Mouse (Mus musculus): ENCODE measurements around the gene Zfp385b. TPM values are rescaled to one million over a fixed set of nuclear protein-coding genes. Genes with fewer than 3 reads are reported as not detected.

Zfp385b gene
- total and polyA plus RNA-seq, 2 experiments: 10.2 to 36.5 TPM

- no peak overlapping the region for H3K27ac ChIP-seq (replicated peaks; ENCODE audit: insufficient read depth, low read depth, low read length)
- WGBS: 93% methylated on average over 7 of the region's 7 CpGs
- no peaks in the 10 kb centered on the region for H3K27me3 ChIP-seq (ENCODE audit: control insufficient read depth, insufficient read depth, low read length)
- H3K4me1 ChIP-seq (ENCODE audit: control insufficient read depth, insufficient read depth, low read length): no peaks in the 10 kb centered on the region
- H3K9ac ChIP-seq (ENCODE audit: low read depth, low read length): no peak overlapping the region
- no peak for TF ChIP-seq POLR2A (IDR thresholded peaks at IDR 0.05; ENCODE audit: extremely low read depth, insufficient read depth, low read length)
- TF ChIP-seq CTCF (IDR thresholded peaks at IDR 0.05; ENCODE audit: low read depth, low read length): no peak
- H3K4me3 ChIP-seq (ENCODE audit: insufficient read depth, low read depth, low read length): no peak overlapping the region
- no peak for DNase-seq (ENCODE audit: extremely low read depth, low read depth, low spot score)
- no peaks in the 10 kb centered on the region for H3K79me2 ChIP-seq (ENCODE audit: control insufficient read depth, insufficient read depth, low read length)
- H3K36me3 ChIP-seq (ENCODE audit: control insufficient read depth, insufficient read depth, low read length): no peaks in the 10 kb centered on the region
Measured at GRCm38 (mm10) chr2:77745246-77745645, 74.2 kb downstream of the Zfp385b start.

GRCm38 (mm10) chr2:77742359-77742758 lies 77.1 kb downstream of the Zfp385b start:
- Histone ChIP-seq H3K4me1 (ENCODE audit: control insufficient read depth, insufficient read depth, low read length) (no peaks in the 10 kb centered on the region), H3K27me3 (ENCODE audit: control insufficient read depth, insufficient read depth, low read length) (no peaks in the 10 kb centered on the region), H3K9ac (ENCODE audit: low read depth, low read length) (no peak overlapping the region), H3K36me3 (ENCODE audit: control insufficient read depth, insufficient read depth, low read length) (no peaks in the 10 kb centered on the region), H3K27ac (replicated peaks; ENCODE audit: insufficient read depth, low read depth, low read length) (no peak overlapping the region), H3K79me2 (ENCODE audit: control insufficient read depth, insufficient read depth, low read length) (no peaks in the 10 kb centered on the region), H3K4me3 (ENCODE audit: insufficient read depth, low read depth, low read length) (no peak overlapping the region)
- DNase-seq (ENCODE audit: extremely low read depth, low read depth, low spot score): no peak
- TF ChIP-seq POLR2A (IDR thresholded peaks at IDR 0.05; ENCODE audit: extremely low read depth, insufficient read depth, low read length) (no peak), CTCF (IDR thresholded peaks at IDR 0.05; ENCODE audit: low read depth, low read length) (no peak)
- WGBS: 72% methylated on average over 4 of the region's 4 CpGs

DNA sequence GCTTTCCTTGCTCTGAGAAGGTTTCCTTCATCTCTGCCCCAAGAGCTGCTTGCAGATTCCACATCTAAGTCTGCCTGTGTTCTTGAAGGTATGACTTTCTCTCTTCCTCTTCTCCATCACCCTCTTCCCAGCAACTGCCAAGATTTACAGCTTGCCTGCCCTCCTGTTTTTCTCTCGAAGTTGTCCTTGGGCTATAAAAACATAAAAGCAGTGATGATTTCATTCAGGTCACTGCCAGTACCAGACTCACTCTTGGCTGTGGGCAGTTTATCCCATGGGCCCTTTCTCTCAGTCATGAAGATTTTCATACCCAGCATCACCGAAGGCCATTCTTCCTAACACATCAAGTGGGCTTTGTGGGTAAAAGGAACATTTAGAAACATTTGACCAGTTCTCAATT lies 89.2 kb downstream of the Zfp385b start:
- 67% methylated on average over 2 of the region's 2 CpGs for WGBS
- no peak for DNase-seq (ENCODE audit: extremely low read depth, low read depth, low spot score)
- TF ChIP-seq CTCF (IDR thresholded peaks at IDR 0.05; ENCODE audit: low read depth, low read length): no peak
- TF ChIP-seq POLR2A (IDR thresholded peaks at IDR 0.05; ENCODE audit: extremely low read depth, insufficient read depth, low read length): no peak
- H3K4me1 ChIP-seq (ENCODE audit: control insufficient read depth, insufficient read depth, low read length): no peaks in the 10 kb centered on the region
- no peak overlapping the region for H3K27ac ChIP-seq (replicated peaks; ENCODE audit: insufficient read depth, low read depth, low read length)
- no peak overlapping the region for H3K9ac ChIP-seq (ENCODE audit: low read depth, low read length)
- no peaks in the 10 kb centered on the region for H3K27me3 ChIP-seq (ENCODE audit: control insufficient read depth, insufficient read depth, low read length)
- no peaks in the 10 kb centered on the region for H3K36me3 ChIP-seq (ENCODE audit: control insufficient read depth, insufficient read depth, low read length)
- H3K79me2 ChIP-seq (ENCODE audit: control insufficient read depth, insufficient read depth, low read length): no peaks in the 10 kb centered on the region
- H3K4me3 ChIP-seq (ENCODE audit: insufficient read depth, low read depth, low read length): no peak overlapping the region

GRCm38 (mm10) chr2:77726798-77727197 lies 92.6 kb downstream of the Zfp385b start:
- no peak overlapping the region for H3K9ac ChIP-seq (ENCODE audit: low read depth, low read length)
- DNase-seq (ENCODE audit: extremely low read depth, low read depth, low spot score): no peak
- no peaks in the 10 kb centered on the region for H3K79me2 ChIP-seq (ENCODE audit: control insufficient read depth, insufficient read depth, low read length)
- H3K27me3 ChIP-seq (ENCODE audit: control insufficient read depth, insufficient read depth, low read length): no peaks in the 10 kb centered on the region
- no peaks in the 10 kb centered on the region for H3K4me1 ChIP-seq (ENCODE audit: control insufficient read depth, insufficient read depth, low read length)
- H3K36me3 ChIP-seq (ENCODE audit: control insufficient read depth, insufficient read depth, low read length): no peaks in the 10 kb centered on the region
- no peak overlapping the region for H3K4me3 ChIP-seq (ENCODE audit: insufficient read depth, low read depth, low read length)
- WGBS: 78% methylated on average over 7 of the region's 7 CpGs
- H3K27ac ChIP-seq (replicated peaks; ENCODE audit: insufficient read depth, low read depth, low read length): no peak overlapping the region
- TF ChIP-seq CTCF (IDR thresholded peaks at IDR 0.05; ENCODE audit: low read depth, low read length): no peak
- no peak for TF ChIP-seq POLR2A (IDR thresholded peaks at IDR 0.05; ENCODE audit: extremely low read depth, insufficient read depth, low read length)

GRCm38 (mm10) chr2:77720806-77721205 lies 98.6 kb downstream of the Zfp385b start:
- Histone ChIP-seq H3K36me3 (ENCODE audit: control insufficient read depth, insufficient read depth, low read length) (no peaks in the 10 kb centered on the region), H3K27ac (replicated peaks; ENCODE audit: insufficient read depth, low read depth, low read length) (no peak overlapping the region), H3K27me3 (ENCODE audit: control insufficient read depth, insufficient read depth, low read length) (0 out of 2 replicates have a peak, but pooled peaks cover 2% of the 10 kb centered on the region), H3K79me2 (ENCODE audit: control insufficient read depth, insufficient read depth, low read length) (no peaks in the 10 kb centered on the region), H3K9ac (ENCODE audit: low read depth, low read length) (no peak overlapping the region), H3K4me3 (ENCODE audit: insufficient read depth, low read depth, low read length) (no peak overlapping the region), H3K4me1 (ENCODE audit: control insufficient read depth, insufficient read depth, low read length) (no peaks in the 10 kb centered on the region)
- no peak for TF ChIP-seq CTCF (IDR thresholded peaks at IDR 0.05; ENCODE audit: low read depth, low read length)
- no peak for TF ChIP-seq POLR2A (IDR thresholded peaks at IDR 0.05; ENCODE audit: extremely low read depth, insufficient read depth, low read length)
- WGBS: 85% methylated on average over 4 of the region's 4 CpGs
- DNase-seq (ENCODE audit: extremely low read depth, low read depth, low spot score): no peak

DNA sequence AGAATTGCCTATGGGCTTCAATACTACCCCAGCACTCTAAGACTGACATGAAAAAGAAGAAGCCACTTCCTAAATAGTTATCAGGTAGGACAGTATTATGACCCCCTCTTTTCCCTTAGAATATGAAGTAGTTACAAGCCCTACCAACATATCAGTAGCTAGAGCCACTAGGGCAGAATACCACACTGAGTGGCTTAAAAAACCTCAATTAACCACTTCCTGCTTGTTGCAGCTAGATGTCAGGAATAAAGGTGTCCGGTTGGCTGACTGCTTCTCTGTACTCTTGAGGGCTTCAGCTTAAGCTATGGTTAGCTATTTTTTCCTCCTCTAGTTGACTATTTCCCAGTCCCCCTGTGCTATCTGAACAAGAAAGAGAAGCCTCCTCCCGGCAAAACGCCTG lies 103.1 kb downstream of the Zfp385b start:
- no peaks in the 10 kb centered on the region for H3K79me2 ChIP-seq (ENCODE audit: control insufficient read depth, insufficient read depth, low read length)

More for the DNA sequence above, 103.1 kb downstream of the Zfp385b start:
- Histone ChIP-seq H3K4me1 (ENCODE audit: control insufficient read depth, insufficient read depth, low read length) (no peaks in the 10 kb centered on the region), H3K27me3 (ENCODE audit: control insufficient read depth, insufficient read depth, low read length) (peaks cover 2% of the 10 kb centered on the region; the same call in 1 of the 2 replicates), H3K27ac (replicated peaks; ENCODE audit: insufficient read depth, low read depth, low read length) (no peak overlapping the region), H3K36me3 (ENCODE audit: control insufficient read depth, insufficient read depth, low read length) (no peaks in the 10 kb centered on the region), H3K4me3 (ENCODE audit: insufficient read depth, low read depth, low read length) (no peak overlapping the region), H3K9ac (ENCODE audit: low read depth, low read length) (no peak overlapping the region)
- WGBS: 82% methylated on average over 3 of the region's 3 CpGs
- no peak for DNase-seq (ENCODE audit: extremely low read depth, low read depth, low spot score)
- TF ChIP-seq CTCF (IDR thresholded peaks at IDR 0.05; ENCODE audit: low read depth, low read length): no peak
